Mouse (Mus musculus) hematopoietic multipotent progenitor cell, adult 10-12 weeks (in vitro differentiated cells): ENCODE data around the gene Slc4a3. TPM values are rescaled to one million over a fixed set of nuclear protein-coding genes. Genes with fewer than 3 reads are reported as not detected.

Experiments
- polyA plus RNA-seq: library from polyadenylated mRNA; stranded (reverse); fragments of >175 nt; gene quantifications from 2 replicates; pipeline ENCODE4 v1.2.3, GENCODE M21; 2012; ENCODE audit warnings: low replicate concordance

Gene Slc4a3
- polyA plus RNA-seq: 1.1 and 2.2 TPM in 2 replicates

DNA sequence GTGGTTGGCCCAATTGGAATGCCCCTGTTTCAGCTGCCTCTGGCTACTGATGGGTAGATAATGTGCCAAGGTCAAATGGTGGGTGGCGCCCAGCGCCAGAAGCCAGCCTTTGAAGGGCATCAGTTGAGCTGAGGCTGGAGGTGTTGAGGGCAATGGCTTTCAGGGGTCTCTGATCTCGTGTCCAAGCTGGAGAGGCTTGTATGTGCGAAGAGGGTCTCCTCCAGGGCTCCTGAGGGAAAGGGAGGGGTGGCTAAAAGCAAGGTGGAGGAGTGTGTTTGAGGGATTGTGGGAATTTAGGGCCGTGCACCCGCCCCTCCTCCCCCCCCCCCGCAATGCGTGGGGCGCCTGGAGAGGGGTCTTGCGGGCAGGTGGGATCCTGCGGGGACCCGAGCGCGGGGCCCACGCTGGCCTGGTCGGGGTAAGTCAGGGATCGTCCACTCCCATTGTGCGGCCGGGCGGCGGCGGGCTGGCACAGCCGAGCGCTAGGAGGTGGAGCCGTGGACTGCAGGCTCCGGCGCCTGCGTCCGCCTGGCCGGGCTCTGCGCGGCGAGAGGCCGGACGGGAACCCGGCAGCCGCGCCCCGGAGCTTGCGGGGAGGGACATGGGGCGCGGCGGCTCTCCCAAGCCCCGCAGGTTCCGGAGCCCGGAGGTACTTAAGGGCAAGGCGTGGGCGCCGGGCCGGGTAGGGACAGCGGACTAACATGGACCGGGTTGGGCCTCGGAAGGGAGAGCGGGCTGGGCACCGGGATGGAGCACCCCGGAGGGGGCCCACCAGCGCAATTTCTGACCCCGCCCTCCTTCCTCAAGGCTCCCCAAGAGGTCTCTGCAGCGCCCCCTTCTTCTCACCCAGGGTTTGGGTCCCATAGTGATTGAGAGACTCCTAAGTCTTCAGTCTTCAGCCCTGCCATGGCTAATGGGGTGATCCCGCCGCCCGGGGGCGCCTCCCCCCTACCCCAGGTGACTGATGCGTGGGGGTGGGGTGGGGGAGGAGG lies at the start of gene Slc4a3:
Gene Slc4a3, plus strand, starts transcription at position 302 of the 992 bp plus-strand sequence.

DNA sequence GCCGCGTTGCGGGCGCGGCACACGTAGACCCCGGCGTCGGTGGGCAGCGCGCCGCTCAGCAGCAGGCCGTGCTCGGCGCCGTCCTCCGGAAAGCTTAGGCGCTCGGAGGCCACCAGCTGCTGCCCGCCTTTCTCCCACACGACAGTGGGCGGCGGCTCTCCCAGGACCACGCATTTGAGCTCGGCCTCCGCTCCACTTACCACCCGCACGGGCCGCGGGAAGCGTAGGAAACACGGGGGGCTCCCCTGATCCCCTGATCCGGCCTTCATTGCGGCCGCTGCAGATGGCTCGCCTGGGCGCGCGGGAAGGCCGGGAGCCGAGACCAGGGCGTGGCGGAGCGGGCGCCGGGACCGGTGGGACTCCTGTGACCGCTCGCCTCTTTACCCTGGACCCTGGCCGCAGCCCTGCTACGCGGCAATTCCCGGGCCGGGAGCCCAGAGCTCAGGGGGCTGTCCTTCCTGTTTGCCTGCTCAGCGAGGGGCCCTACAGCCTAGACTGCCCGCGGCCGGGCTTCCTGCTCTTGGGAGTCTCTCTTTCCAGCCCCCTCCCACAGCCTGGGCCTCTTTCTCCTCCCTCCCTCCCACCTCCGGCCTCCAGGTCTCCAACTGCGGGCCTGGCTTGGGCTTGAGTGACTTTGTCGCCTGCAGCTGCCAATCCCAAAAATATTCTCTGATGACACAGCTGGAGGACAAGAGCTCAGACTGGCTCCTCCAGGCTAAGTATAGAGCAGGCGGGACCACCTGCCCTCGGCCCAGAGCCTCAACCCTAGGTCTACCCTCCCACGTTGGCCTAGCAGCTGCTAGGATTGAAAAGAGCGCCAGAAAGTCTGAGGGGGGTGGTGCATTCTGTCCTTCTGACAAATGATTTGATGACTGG lies 39.9 kb upstream of the Slc4a3 start, which contains the start of gene Obsl1:
Gene Obsl1, minus strand, starts transcription at position 497 of the 876 bp plus-strand sequence.

DNA sequence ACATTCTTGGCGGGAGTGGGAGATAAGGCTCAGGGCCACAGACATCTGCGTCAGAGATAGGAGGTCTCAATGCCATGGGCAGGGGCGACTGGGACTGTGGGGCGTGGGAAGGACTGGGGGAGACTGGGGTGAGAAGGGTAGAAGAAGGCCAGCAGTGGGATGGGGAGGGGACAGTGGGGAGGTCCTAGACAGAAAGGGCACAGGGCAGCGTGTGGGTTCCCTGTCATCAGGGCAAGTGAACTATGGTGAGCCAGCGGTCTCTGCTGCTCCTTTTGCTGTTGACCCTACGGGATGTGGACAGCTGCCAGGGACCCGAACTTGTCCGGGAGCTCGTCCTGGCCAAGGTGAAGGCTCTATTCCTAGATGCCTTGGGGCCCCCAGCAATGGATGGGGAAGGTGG lies 39.1 kb upstream of the Slc4a3 start, which contains the start of gene Inha:
Gene Inha, plus strand, starts transcription at position 72 of the 400 bp plus-strand sequence.

DNA sequence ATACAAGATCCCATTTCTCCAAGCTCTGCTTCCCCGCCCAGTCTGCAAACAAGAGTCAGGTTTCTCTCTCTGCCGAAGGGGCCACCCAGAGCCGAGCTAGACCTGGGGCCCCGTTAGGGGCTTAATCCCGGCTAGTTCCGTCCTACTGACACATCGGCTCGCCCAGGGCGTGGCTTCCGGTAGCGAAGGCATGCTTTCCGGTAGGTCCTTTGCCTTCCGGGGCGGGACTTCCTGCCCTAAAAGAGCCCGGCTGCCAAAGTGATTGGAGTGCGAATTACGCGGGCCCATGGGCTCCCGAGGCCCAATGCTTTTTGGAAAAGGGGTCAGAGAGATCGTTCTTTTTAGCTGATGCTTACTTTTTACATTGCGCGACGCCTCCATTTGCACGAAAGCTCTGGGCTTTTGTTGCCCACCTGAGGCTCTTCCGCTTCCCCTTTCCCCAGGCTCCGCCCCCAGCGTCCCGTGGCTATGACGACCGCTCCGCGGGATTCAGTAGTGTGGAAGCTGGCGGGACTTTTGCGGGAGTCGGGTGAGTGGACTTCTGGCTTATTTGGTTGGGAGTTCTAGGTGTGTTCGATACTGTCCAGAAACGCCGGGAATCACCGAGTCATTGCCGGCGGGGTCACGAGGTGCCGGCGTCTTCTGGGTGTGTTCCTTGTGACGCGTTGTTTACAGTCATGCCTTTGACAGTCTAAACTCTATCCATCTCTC lies 24.6 kb upstream of the Slc4a3 start, which contains the start of gene Stk11ip:
Gene Stk11ip, plus strand, starts transcription at position 209 of the 711 bp plus-strand sequence.

Other genes starting within 250 kb of the Slc4a3 start
- 31.1 and 62.9 TPM in 2 replicates for gene Dnpep, start 228.3 kb upstream of the Slc4a3 start, polyA plus RNA-seq
- gene Des, start 185.9 kb upstream of the Slc4a3 start, polyA plus RNA-seq: 0.42 and 3.0 TPM in 2 replicates
- 1.3 and 3.6 TPM in 2 replicates for gene Speg, start 171.0 kb upstream of the Slc4a3 start, polyA plus RNA-seq
- 112 and 181 TPM in 2 replicates for gene Gmppa, start 110.3 kb upstream of the Slc4a3 start, polyA plus RNA-seq
- gene Asic4, start 95.8 kb upstream of the Slc4a3 start, polyA plus RNA-seq: not detected in 2 replicates
- gene Chpf, start 67.0 kb upstream of the Slc4a3 start, polyA plus RNA-seq: 43.0 and 64.3 TPM in 2 replicates
- gene Tmem198, start 66.7 kb upstream of the Slc4a3 start, polyA plus RNA-seq: 2.5 and 7.4 TPM in 2 replicates
- 0.13 and 0.53 TPM in 2 replicates for gene Obsl1, start 39.8 kb upstream of the Slc4a3 start, polyA plus RNA-seq
- 0.08 and 0.48 TPM in 2 replicates for gene Inha, start 39.2 kb upstream of the Slc4a3 start, polyA plus RNA-seq
- gene Stk11ip, start 24.7 kb upstream of the Slc4a3 start, polyA plus RNA-seq: 126 and 243 TPM in 2 replicates